Mouse (Mus musculus): ENCODE data around the gene Rhox10.

Gene Rhox10

DNA sequence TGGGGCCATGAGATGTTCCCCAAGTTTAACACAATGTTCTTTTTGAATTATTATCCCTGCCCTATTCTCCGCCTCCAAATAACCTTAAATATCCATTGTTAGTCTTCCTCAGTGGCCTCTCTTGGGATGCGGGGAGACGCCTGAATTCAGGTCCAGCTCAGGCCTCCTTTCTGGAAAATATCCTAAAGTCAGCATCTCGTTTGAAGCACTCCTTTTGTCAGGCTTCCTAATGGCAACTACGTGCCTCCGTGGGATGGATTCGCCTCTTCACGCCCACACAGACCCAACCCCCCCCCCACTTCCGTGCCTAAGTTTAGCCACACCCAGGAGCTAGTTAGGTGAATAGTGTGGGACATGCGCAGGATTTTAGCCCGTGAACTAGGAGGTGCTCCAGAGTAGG lies at the start of gene Rhox10:
TSS of gene Rhox10 (plus strand) at position 301 of the 400 bp plus-strand sequence.
- DNase-seq (ENCODE audit: low read depth, low spot score): no peak

GRCm38 (mm10) chrX:38018597-38018996 lies 47.7 kb upstream of the Rhox10 start, which contains the start of gene Btg1-ps1:
Gene Btg1-ps1, minus strand, starts transcription at chrX:38018815.
- peak; percentile 44 for DNase-seq (ENCODE audit: low read depth, low spot score)

- DNase-seq (ENCODE audit: low read depth, low spot score): peak; percentile 63
Observed at GRCm38 (mm10) chrX:38033841-38034240, 32.4 kb upstream of the Rhox10 start.

DNA sequence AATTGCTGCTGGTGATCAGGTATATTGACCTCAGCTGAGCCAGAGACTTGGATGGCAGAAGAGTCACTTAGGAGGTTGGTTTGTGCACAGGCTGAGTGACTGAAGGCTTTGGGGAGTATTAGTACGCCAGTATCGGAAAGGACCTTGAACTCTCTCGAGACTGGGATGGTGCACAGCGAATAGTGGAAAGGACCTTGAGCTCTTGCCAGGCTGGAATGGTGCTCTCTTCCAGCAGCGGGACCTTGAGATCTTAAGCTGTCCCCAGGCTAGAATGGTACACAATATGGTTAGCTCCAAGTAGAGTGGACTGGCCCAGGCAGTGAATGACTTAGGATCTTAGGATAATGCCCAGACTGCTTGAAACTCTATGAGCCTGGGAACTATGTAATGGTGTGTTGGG lies 26.6 kb upstream of the Rhox10 start:
- DNase-seq (ENCODE audit: low read depth, low spot score): no peak

- peak; percentile 29 for DNase-seq (ENCODE audit: low read depth, low spot score)
Observed at GRCm38 (mm10) chrX:38043014-38043413, 23.3 kb upstream of the Rhox10 start, which contains the start of gene Btg1-ps2. Gene Btg1-ps2, minus strand, starts transcription at chrX:38043114.

- peak; percentile 56 for DNase-seq (ENCODE audit: low read depth, low spot score)
Observed at GRCm38 (mm10) chrX:38061544-38061943, 4.7 kb upstream of the Rhox10 start.

GRCm38 (mm10) chrX:38084226-38084625 lies 18.0 kb downstream of the Rhox10 start:
- DNase-seq (ENCODE audit: low read depth, low spot score): peak; percentile 33

DNA sequence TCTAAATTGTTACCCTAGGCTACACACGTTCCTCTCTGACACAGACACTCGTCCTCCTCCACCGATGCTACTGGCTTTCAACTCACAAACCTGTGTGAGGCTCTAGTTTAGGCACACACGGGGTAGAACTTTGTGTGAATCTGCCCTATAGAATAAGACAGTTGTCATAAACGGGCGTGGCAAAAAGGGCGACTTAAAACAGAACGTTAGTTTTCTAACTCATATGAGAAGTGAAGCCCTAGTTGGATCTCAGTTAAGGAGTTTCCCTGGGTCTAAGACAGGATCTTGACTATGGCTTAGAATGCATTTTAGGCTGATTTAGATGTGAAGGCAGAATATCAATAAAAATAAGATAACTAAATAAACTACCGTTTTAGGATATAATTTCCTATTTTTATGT lies 18.8 kb downstream of the Rhox10 start, which contains the start of gene Rhox11:
TSS of gene Rhox11 (minus strand) at position 101 of the 400 bp plus-strand sequence.
- no peak for DNase-seq (ENCODE audit: low read depth, low spot score)

- no peak for DNase-seq (ENCODE audit: low read depth, low spot score)
Observed at GRCm38 (mm10) chrX:38110807-38111206, 44.5 kb downstream of the Rhox10 start, which contains the start of gene Rhox12. Gene Rhox12, minus strand, starts transcription at chrX:38110907.

DNA sequence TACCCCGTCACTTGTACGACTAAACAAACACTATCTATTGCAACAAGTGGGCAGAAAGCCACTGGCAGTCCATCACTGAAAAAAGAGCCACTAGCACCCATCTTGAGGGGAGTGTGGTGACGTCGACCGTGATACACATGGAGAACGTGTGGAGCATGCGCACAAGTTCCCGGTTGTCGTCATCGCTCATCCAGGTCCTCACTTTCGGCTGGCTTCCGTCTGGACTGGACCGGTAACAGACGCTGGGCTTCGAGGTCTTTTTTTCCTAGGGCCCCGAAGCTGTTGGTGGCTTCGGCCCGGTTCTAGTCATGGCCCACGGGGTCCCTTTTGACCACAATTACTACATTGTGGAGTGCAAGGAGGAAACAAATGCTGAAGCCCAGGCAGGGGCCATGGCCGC lies 54.7 kb downstream of the Rhox10 start, which contains the start of gene Rhox13:
TSS of gene Rhox13 (plus strand) at position 238 of the 400 bp plus-strand sequence.
- no peak for DNase-seq (ENCODE audit: low read depth, low spot score)
